Mouse (Mus musculus) megakaryocyte progenitor cell, adult 5-6 weeks (primary cell): ENCODE measurements around the gene Arrb2. TPM values are rescaled to one million over a fixed set of nuclear protein-coding genes. Genes with fewer than 3 reads are reported as not detected.

Experiments used
- ATAC-seq: replicated peaks from 2 replicates; pipeline ENCODE4 v1.8.0; 2016; ENCODE audit warnings: mild to moderate bottlenecking, moderate TSS enrichment, inconsistent platforms; ENCODE audit not compliant: poor library complexity
- total RNA-seq, 2 experiments: library from RNA; stranded (forward) in 1 of 2; stranded (reverse) in 1 of 2; fragments of 157-497, 149-512 nt in 1 of 2; fragments of 200-1000 nt in 1 of 2; gene quantifications; 2 replicates each; pipeline versions ENCODE4 v1.2.3 to v1.2.4; 2015 to 2017

Gene Arrb2
- total RNA-seq (2015) (43.9 and 47.7 TPM in 2 replicates), total RNA-seq (2017) (31.4 and 48.0 TPM in 2 replicates)

DNA sequence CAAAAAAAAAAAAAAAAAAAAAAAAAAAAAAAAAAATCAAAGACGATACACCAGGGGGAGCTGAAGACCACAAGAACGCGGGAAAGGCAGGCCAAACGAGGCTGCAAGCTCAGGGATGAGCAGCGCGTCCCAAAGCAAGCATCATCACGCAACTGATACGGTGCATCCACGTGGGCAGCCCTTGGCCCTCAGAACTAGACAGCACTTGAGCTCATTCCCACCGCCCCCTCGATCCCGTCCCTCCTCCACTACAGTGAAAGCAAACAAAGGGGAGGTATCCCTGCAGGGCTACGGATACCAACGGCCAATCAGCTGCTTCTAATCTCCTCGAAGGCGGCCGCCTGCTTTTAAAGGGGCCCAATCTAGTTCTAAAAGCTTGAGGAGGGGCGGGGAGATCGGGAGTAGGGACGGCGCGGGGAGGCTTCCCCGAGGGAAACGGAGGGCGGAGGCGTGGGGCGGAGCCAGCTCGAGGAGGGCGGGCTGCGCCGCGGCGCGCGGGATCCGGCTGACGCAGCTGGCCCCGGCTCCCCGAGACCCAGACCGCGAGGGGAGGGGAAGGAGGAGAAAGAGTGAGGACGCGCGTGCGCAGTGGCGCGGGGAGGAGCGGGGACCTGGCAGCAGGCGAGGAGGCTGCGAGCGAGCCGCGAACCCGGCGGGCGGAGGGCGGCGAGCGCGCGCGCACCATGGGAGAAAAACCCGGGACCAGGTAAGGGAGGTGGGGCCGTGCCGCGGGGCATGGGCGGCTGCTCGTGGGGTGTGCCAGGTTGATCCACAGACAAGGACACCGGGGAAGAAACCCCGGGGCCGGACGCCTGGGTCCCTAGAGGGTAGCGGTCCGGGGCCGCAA lies at the start of gene Arrb2:
TSS of gene Arrb2 (plus strand) at position 588 of the 847 bp plus-strand sequence.
- peak; percentile 80 for ATAC-seq

GRCm38 (mm10) chr11:70384136-70384535 lies 48.3 kb upstream of the Arrb2 start:
- no peak for ATAC-seq

- no peak for ATAC-seq
Measured at GRCm38 (mm10) chr11:70387436-70387835, 45.0 kb upstream of the Arrb2 start.

GRCm38 (mm10) chr11:70389421-70389820 lies 43.0 kb upstream of the Arrb2 start:
- ATAC-seq, result no peak

GRCm38 (mm10) chr11:70403598-70403997 lies 28.8 kb upstream of the Arrb2 start:
- ATAC-seq, result no peak

- peak; percentile 97 for ATAC-seq
Measured at GRCm38 (mm10) chr11:70409594-70410296, 22.7 kb upstream of the Arrb2 start, which contains the start of gene Pelp1. Gene Pelp1 (minus strand): TSS chr11:70410031.

- ATAC-seq, result peak; percentile 12
Measured at GRCm38 (mm10) chr11:70410297-70410643, 22.2 kb upstream of the Arrb2 start.

DNA sequence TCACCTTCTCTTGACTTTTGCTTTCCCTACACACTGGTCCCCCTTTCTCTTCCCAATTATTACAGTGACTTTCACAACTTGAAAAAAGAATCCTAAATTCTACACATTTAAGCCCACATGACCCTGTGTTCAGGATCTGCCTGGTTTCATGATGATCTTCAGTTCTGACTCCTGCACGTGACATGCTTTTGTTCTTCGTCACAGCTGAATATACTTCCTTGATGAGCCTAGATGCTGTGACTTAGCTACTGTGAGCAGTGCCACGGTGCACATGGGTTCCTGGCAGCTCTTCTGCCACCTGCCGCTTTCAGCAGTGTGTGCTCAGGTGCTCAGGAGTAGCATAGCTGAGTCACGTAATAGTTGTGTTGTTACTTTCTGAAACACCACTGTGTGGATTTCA lies 19.8 kb upstream of the Arrb2 start:
- ATAC-seq, result no peak

DNA sequence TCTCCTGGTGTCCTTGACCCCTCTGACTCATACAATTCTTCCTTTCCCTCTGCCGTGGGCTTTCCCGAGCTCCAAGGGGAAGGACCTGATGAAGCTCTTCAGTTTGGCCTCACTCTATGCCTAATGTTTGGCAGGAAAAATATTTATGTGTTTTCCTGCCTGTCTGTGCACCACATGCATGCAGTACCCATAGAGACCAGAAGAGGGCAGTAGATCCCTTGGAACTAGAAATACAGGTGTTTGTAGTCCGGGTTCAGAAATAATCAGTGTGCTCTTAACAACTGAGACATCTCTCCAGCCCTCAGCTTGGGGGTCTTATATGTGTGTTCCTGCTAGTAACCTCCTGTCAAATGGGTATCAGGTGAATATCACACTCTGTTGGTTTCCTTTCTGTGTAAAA lies 18.5 kb upstream of the Arrb2 start:
- peak; percentile 42 for ATAC-seq

- ATAC-seq, result peak; percentile 46; the same call in 1 of the 2 replicates
Measured at GRCm38 (mm10) chr11:70418199-70418598, 14.2 kb upstream of the Arrb2 start.

DNA sequence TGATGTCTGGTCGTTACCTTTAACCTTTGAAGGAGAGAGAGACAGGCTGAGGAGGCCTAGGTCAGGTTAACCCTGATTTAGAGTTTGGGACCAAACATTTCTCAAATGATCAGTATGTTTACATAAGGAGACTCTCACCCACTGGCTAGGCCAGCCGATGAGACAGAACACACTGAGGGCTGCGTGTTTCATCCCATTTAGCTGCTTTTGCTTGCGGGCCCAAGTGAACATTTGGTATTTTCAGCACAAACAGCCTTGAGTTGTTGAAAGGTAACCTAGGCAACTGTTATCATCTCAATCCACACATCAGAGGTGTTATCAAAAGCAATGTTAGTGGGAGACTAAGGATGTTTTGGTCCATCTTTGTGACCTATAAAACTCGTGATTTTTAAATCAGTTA lies 12.9 kb upstream of the Arrb2 start:
- ATAC-seq, result no peak

- peak; percentile 44 for ATAC-seq
Measured at GRCm38 (mm10) chr11:70426598-70426997, 5.8 kb upstream of the Arrb2 start.

DNA sequence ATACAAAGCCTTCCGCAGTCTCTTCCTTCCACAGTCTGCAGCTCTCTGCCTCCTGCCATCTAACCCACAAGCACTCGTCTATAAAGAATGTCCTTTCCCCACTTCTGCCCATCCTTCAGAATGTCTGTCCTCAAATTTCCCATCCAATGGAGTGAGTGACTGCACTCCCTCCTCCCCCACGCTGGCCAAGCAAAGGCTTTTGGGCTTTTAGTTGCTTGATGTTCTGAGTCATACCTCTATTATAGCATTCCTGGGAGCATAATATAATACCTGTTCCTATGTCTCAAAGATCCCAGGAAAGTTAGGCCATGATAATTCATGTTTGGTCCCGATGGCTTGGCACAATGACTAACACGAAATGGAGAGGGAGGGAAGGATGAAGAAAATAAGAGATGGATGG lies 861 bp upstream of the Arrb2 start:
- ATAC-seq, result no peak

- ATAC-seq, result peak; percentile 24
Measured at GRCm38 (mm10) chr11:70432895-70433568, 597 bp downstream of the Arrb2 start.

GRCm38 (mm10) chr11:70433569-70433943 lies 1.1 kb downstream of the Arrb2 start:
- peak; percentile 2; the same call in 1 of the 2 replicates for ATAC-seq

DNA sequence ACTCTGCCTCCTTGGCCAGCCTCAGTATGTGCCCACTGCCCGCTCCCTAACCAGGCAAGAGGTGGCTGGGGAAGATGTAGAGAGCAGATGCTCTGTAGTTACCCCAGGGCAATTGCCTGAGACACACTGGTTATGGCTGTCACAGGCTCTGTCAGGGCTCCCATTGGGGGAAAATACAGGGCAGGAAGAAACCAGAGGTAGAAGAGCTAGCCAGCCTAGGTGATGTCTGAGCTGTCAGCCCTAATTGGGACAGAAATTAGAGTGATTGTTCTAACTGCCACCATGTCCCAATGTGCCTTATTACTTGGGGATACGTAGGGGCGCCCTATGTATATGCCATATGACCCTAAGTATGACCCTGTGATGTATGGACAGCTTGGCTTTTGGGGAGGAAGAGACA lies 1.5 kb downstream of the Arrb2 start:
- no peak for ATAC-seq

GRCm38 (mm10) chr11:70435476-70435875 lies 3.0 kb downstream of the Arrb2 start:
- no peak for ATAC-seq

DNA sequence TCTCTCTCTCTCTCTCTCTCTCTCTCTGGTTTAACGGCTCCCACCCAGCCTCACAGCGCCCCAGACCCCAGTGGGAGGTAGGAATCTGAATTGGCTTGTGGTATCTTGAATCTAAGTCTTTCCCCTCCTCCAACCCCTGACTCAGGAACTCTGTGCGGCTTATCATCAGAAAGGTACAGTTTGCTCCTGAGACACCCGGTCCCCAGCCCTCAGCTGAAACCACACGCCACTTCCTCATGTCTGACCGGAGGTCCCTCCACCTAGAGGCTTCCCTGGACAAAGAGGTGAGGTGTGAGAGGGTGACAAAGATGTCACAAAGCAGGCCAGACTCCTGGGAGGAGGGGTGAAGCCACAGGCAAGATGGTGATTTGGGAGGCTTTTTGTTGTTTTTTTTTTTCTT lies 5.0 kb downstream of the Arrb2 start:
- ATAC-seq, result no peak

DNA sequence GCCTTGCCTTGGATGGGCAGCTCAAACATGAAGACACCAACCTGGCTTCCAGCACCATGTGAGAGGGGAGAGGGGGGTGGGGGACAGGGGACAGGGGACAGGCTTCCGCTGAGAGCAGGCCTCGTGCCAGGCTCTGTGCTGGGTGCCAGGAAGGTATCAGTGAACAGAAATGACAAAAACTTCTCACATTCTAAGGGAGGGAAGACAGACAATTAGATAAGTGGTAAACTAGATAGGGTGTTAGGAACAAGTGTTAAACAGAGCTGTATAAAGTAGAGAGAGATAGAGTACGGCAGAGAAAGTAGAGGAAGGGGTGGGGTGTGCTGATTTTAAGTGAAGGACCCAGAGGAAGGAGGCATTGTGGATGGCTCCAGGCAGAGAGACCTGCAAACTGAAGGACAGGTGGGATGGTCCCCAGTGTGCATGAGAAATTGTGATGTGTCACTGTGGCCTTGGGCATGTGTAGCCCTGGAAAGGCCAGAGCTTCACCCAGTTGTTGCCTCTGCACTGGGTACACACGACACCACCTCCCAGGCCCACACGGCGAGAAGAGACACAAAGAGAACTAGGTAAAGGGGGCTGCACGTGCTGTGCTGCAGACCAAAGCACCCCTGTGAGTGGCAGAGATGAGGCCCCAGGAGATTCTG lies 6.4 kb downstream of the Arrb2 start:
- ATAC-seq, result no peak

DNA sequence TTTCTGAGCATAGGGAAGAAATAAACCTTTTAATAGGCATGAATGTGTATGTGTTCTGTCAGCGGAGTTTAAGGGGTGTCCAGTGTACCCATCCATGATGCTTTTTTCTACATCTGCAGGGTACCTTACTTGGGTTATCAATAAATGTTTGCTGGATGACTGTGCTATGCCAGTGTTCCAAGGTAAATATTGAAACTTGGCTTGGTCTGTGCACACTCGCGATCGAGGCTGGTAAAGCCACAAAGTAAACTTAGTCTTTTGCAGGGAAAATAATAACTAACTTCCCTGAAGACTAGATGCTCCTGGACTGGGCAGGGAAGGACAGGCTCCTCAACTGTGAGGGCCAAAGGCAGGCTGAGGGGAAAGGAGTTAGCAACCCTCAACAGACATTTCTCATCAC lies 8.2 kb downstream of the Arrb2 start:
- ATAC-seq, result no peak

DNA sequence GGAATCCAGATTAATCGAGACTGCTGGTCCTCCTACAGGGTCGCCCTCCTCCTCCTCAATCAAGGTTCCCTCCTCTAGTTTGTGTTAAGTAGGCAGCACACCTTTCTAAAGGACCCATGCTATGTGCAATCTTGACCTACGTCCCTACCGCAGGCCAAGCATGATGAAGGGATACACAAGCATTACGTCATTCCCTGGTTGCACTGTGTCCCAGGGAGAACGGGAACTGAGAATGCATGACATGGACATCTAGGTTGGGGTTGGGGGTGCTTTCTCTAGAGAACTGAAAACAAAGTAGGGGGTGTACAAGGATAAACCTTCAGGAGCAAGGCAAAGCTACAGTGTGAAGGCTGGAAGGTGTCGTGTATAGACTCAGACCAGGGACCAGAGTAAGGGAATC lies 9.4 kb downstream of the Arrb2 start:
- ATAC-seq, result peak; percentile 34; the same call in 1 of the 2 replicates
